Mouse (Mus musculus) cerebellum, adult 11 months (tissue): ENCODE measurements around the gene Ctnnb1.
"Not testable (repeated sequence)": the region's sequence is repeated elsewhere in the genome, so short reads cannot be mapped to it uniquely, and the experiment has no call there.

Experiments used
- DNase-seq: peaks from one replicate; pipeline ENCODE4 v3.0.0; 2022

Gene Ctnnb1

GRCm38 (mm10) chr9:120929081-120929480, at the start of gene Ctnnb1:
Gene Ctnnb1 (plus strand): TSS chr9:120929216.
- DNase-seq: no peak

DNA sequence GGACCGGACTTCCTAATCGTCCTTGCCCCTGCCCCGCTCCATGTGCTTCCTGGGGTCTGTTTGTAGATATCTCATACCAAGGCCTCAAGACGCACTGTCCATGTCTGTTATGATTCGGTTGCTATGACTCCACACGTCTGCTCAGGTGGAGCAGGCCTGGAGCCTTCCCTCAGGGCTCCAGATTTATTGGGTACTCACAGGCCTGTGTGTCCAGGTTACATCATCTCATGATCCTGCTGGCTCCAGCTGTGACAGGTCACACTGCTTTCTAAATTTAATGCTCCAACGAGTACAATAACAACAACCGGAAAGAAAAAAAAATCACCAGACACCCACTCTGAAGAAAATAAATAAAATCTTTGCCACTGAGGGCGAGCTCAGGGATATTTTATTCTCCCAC, 48.7 kb upstream of the Ctnnb1 start:
- DNase-seq: no peak

- DNase-seq: peak; percentile 32
Observed at GRCm38 (mm10) chr9:120881121-120881520, 47.9 kb upstream of the Ctnnb1 start.

GRCm38 (mm10) chr9:120881839-120882238, 47.2 kb upstream of the Ctnnb1 start:
- DNase-seq: no peak

- no peak for DNase-seq
Observed at GRCm38 (mm10) chr9:120884726-120885125, 44.3 kb upstream of the Ctnnb1 start.

- no peak for DNase-seq
Observed at GRCm38 (mm10) chr9:120887631-120888030, 41.4 kb upstream of the Ctnnb1 start.

- no peak for DNase-seq
Observed at GRCm38 (mm10) chr9:120893435-120893834, 35.6 kb upstream of the Ctnnb1 start.

GRCm38 (mm10) chr9:120893971-120894370, 35.0 kb upstream of the Ctnnb1 start:
- DNase-seq: no peak

GRCm38 (mm10) chr9:120894376-120894775, 34.6 kb upstream of the Ctnnb1 start:
- DNase-seq: no peak

GRCm38 (mm10) chr9:120896502-120896901, 32.5 kb upstream of the Ctnnb1 start:
- no peak for DNase-seq

GRCm38 (mm10) chr9:120897269-120897668, 31.7 kb upstream of the Ctnnb1 start:
- DNase-seq: no peak

DNA sequence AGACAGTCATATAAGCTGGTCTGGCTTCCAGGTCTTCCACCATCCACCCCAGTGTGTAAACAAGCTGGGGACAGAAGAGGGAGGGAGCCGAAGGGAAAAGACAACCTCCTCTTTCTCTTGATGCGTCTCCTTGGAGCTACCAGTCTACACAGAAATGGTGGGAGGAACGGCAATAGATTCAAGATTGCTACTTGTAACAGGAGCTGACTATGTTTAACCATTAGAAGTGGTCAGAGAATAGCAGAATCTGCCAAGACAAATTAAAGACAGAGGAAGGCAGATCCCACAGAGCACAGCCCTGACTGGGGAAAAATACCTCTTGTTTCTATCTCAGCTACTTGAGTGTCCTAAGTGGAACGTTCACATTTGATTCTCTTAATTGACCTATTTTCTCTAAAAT, 29.2 kb upstream of the Ctnnb1 start:
- DNase-seq: no peak

- DNase-seq: no peak
Observed at GRCm38 (mm10) chr9:120900338-120901274, 28.4 kb upstream of the Ctnnb1 start.

DNA sequence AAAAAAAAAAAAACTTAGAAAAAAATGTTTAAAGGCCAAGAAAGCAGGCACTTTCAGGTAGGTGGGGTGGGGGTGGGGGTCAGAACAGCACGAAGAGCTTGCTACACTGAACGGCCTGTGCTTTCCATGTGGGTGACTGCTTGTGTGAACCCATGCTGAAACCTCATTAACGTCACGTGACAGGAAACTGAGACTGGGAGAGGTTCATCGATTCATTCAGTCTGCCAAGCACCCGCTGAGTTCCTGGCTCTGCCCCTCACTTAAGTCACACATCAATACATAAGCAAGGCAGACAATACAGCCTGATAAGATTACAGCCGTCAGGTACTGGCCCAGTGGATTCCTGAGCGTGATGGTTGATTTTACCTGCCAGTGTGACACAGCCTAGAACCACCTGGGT, 26.5 kb upstream of the Ctnnb1 start:
- no peak for DNase-seq

- no peak for DNase-seq
Observed at GRCm38 (mm10) chr9:120908461-120908860, 20.6 kb upstream of the Ctnnb1 start.

GRCm38 (mm10) chr9:120913152-120913551, 15.9 kb upstream of the Ctnnb1 start:
- no peak for DNase-seq

- DNase-seq: no peak
Observed at GRCm38 (mm10) chr9:120914429-120914828, 14.6 kb upstream of the Ctnnb1 start.

DNA sequence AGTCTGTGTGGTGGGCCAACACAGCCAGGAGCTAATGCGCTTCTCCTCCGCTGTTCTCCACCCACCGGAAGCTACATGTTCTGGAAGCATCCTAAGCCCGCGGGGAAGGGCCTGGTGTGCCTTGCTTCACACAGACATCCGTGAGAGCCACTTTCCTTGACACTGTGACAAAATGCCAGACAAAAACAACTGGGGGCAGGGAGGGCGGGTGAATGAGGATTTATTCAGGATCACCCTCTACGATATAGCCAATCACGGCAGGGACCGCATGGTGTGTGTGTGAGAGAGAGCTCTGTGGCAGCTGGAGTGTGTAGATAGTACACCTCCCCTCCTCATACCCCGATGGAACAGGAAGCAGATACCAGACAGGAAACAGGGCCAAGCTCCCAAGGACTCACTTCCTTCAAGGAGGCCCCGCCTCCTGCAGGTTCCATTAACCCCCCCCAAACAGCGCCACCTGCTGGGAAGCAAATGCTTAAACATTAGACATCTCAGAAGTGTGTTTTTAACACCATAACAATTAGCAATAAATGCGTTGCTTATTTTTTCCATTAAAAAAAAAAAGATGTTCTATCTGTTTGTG, 14.0 kb upstream of the Ctnnb1 start:
- no peak for DNase-seq

GRCm38 (mm10) chr9:120917619-120918018, 11.4 kb upstream of the Ctnnb1 start:
- not testable (repeated sequence) for DNase-seq

GRCm38 (mm10) chr9:120918211-120918610, 10.8 kb upstream of the Ctnnb1 start:
- DNase-seq: no peak

- no peak for DNase-seq
Observed at GRCm38 (mm10) chr9:120918642-120919041, 10.4 kb upstream of the Ctnnb1 start.

DNA sequence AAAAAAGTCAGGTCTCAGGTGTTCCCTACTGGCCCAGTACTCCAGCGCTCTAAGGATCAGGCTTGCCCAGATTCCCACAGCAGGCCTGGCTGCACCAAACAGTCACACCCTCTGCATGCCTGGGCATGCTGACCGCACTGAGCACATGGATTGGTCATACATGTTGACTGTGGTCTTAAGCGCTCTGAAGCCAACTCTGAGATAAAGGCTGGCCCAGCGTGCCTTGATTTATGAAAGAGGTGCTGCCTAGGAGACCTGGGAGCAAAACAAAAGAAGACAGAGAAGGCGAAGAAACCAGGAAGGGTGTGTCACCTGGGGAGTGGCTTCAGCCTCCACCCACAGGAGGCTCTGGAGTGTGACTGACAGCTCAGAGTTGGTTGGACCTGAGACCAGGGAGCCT, 9.9 kb upstream of the Ctnnb1 start:
- no peak for DNase-seq

DNA sequence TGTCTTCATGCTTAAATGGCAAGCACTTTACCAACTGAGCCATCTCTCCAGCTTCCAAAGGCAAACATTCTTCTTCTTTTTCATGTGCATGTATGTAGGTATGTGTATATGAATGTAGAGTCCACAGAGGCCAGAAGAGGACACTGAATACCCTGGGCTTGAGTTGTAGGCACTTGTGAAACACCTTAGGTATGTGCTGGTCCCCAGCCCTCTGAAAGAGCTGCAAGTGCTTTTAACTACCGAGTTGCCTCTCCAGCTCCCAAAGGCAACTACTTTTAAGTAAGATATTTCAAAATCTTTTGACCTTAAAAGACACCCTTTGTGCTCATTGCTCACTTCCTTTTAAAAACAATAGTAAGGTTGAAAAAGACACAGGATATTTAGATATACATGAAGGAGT, 2.9 kb upstream of the Ctnnb1 start:
- no peak for DNase-seq

DNA sequence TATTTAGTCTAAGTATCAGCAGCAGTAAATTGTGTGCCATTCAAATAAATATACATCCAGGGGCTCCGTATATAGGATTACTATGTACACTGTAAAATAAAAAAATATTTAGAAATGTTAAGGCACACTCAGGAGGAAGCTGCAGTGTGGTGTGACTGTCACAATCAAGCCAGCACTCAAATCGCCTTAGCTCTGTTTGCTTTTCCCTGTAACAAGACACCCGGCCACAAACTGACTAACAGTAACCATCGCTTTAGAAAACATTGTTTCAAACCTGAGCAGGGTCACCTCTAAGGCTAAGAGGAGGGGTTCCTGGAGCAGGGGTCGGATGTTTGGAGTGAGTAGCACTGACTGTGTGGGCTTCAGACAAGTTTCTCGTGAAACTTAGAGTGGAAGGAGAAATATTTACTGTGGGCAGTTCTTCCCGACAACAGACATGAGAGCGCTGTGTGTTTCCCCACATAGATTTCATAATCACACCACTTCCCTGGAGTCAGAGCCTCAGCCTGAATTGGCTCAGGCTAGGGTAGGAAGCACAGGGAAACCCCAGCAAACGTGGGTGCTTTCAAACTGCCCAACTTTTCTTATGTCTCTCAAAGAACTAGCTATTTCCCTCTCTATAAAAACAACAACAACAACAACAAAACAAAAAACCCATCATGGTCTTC, 1.9 kb upstream of the Ctnnb1 start:
- no peak for DNase-seq
